Mouse (Mus musculus): ENCODE data around the gene Ehbp1l1. TPM values are rescaled to one million over a fixed set of nuclear protein-coding genes. Genes with fewer than 3 reads are reported as not detected.
A peak's percentile ranks its signal among the peaks of the same experiment; 100 is the strongest.

Ehbp1l1 gene
- polyA plus RNA-seq, 1 experiment from 2014 or later: 43.4 TPM

- no peaks in the 10 kb centered on the region for H3K9me3 ChIP-seq (ENCODE audit: control insufficient read depth, low read length)
- no peak overlapping the region for H3K4me3 ChIP-seq (ENCODE audit: low read depth, low read length)
- H3K36me3 ChIP-seq (ENCODE audit: control insufficient read depth, insufficient read depth, low read length): peaks cover 71% of the 10 kb centered on the region
- H3K4me2 ChIP-seq (ENCODE audit: low read depth, low read length): peak overlapping the region; percentile 1; the same call in 1 of the 2 replicates
- H3K9ac ChIP-seq (ENCODE audit: low read depth, low read length): 0 out of 2 replicates have a peak overlapping the region, but pooled peaks have one; percentile 38
- peak; percentile 78 for DNase-seq (ENCODE audit: low spot score)
- no peaks in the 10 kb centered on the region for H3K27me3 ChIP-seq (replicated peaks; ENCODE audit: control insufficient read depth, insufficient read depth, low read length)
- H3K4me1 ChIP-seq (ENCODE audit: control insufficient read depth, insufficient read depth, low read length): no peaks in the 10 kb centered on the region; the same call in 1 of the 2 replicates
- peak overlapping the region; percentile 72 for H3K27ac ChIP-seq (replicated peaks; ENCODE audit: low read depth, low read length)
- 30% methylated on average over 10 of the region's 10 CpGs for WGBS
- ATAC-seq (ENCODE audit: low read depth): peak; percentile 69
These were observed 21.1 kb downstream of the Ehbp1l1 start for GRCm38 (mm10) chr19:5704801-5705571.

DNA sequence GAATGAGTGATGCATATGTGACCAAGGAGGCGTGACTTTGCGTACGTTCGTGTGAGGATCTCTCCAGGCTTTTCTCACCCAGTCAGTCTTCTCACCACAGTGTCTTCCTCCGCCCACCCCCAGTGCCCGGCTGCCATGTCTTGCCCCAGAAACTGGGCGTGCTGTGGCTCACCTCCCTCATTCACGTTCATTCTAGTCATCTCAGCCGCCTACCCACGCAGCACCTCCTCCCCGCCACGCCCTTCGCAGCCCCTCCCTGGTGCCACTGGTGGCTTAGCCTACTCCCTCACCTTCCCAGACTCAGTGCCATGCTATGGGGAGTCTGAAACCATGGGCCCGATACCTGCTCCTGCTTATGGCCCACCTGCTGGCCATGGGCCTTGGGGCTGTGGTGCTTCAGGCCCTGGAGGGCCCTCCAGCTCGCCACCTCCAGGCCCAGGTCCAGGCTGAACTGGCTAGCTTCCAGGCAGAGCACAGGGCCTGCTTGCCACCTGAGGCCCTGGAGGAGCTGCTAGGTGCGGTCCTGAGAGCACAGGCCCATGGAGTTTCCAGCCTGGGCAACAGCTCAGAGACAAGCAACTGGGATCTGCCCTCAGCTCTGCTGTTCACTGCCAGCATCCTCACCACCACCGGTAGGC lies 21.8 kb downstream of the Ehbp1l1 start, which contains the start of gene Kcnk7:
Gene Kcnk7 (plus strand): TSS at position 205 of the 638 bp plus-strand sequence.
- no peak for ATAC-seq (ENCODE audit: low read depth)
- WGBS: 72% methylated on average over 17 of the region's 17 CpGs
- no peaks in the 10 kb centered on the region; the same call in 1 of the 2 replicates for H3K4me1 ChIP-seq (ENCODE audit: control insufficient read depth, insufficient read depth, low read length)
- H3K4me3 ChIP-seq (ENCODE audit: low read depth, low read length): no peak within 1 kb of the TSS
- no peaks in the 10 kb centered on the region for H3K27me3 ChIP-seq (replicated peaks; ENCODE audit: control insufficient read depth, insufficient read depth, low read length)
- peak within 1 kb of the TSS; percentile 72 for H3K27ac ChIP-seq (replicated peaks; ENCODE audit: low read depth, low read length)
- 0 out of 2 replicates have a peak within 1 kb of the TSS, but pooled peaks have one; percentile 38 for H3K9ac ChIP-seq (ENCODE audit: low read depth, low read length)
- peak within 1 kb of the TSS; percentile 1; the same call in 1 of the 2 replicates for H3K4me2 ChIP-seq (ENCODE audit: low read depth, low read length)
- peaks cover 73% of the 10 kb centered on the region for H3K36me3 ChIP-seq (ENCODE audit: control insufficient read depth, insufficient read depth, low read length)
- no peak for DNase-seq (ENCODE audit: low spot score)
- no peaks in the 10 kb centered on the region for H3K9me3 ChIP-seq (ENCODE audit: control insufficient read depth, low read length)

- DNase-seq (ENCODE audit: low spot score) (peak; percentile 53), ATAC-seq (ENCODE audit: low read depth) (peak; percentile 6; the same call in 1 of the 2 replicates)
- H3K27ac ChIP-seq (replicated peaks; ENCODE audit: low read depth, low read length): no peak overlapping the region
- no peak overlapping the region for H3K4me3 ChIP-seq (ENCODE audit: low read depth, low read length)
- peak overlapping the region; percentile 10; the same call in 1 of the 2 replicates for H3K4me2 ChIP-seq (ENCODE audit: low read depth, low read length)
- no peaks in the 10 kb centered on the region for H3K27me3 ChIP-seq (replicated peaks; ENCODE audit: control insufficient read depth, insufficient read depth, low read length)
- WGBS: 22% methylated on average over 27 of the region's 41 CpGs
- no peak overlapping the region for H3K9ac ChIP-seq (ENCODE audit: low read depth, low read length)
- peaks cover 17% of the 10 kb centered on the region for H3K4me1 ChIP-seq (ENCODE audit: control insufficient read depth, insufficient read depth, low read length)
- H3K36me3 ChIP-seq (ENCODE audit: control insufficient read depth, insufficient read depth, low read length): peaks cover 91% of the 10 kb centered on the region
- no peaks in the 10 kb centered on the region for H3K9me3 ChIP-seq (ENCODE audit: control insufficient read depth, low read length)
These were observed 30.2 kb downstream of the Ehbp1l1 start for GRCm38 (mm10) chr19:5695849-5696462.

GRCm38 (mm10) chr19:5693801-5694200 lies 32.3 kb downstream of the Ehbp1l1 start:
- 85% methylated on average over 6 of the region's 6 CpGs for WGBS
- Histone ChIP-seq H3K9ac (ENCODE audit: low read depth, low read length) (no peak overlapping the region), H3K27ac (replicated peaks; ENCODE audit: low read depth, low read length) (no peak overlapping the region), H3K4me2 (ENCODE audit: low read depth, low read length) (0 out of 2 replicates have a peak overlapping the region, but pooled peaks have one; percentile 96), H3K9me3 (ENCODE audit: control insufficient read depth, low read length) (no peaks in the 10 kb centered on the region), H3K36me3 (ENCODE audit: control insufficient read depth, insufficient read depth, low read length) (peaks cover 74% of the 10 kb centered on the region), H3K4me3 (ENCODE audit: low read depth, low read length) (no peak overlapping the region), H3K4me1 (ENCODE audit: control insufficient read depth, insufficient read depth, low read length) (peaks cover 25% of the 10 kb centered on the region), H3K27me3 (replicated peaks; ENCODE audit: control insufficient read depth, insufficient read depth, low read length) (no peaks in the 10 kb centered on the region)
- no peak for DNase-seq (ENCODE audit: low spot score)
- ATAC-seq (ENCODE audit: low read depth): no peak

GRCm38 (mm10) chr19:5692913-5693396 lies 33.2 kb downstream of the Ehbp1l1 start:
- Histone ChIP-seq H3K4me1 (ENCODE audit: control insufficient read depth, insufficient read depth, low read length) (peaks cover 25% of the 10 kb centered on the region), H3K4me2 (ENCODE audit: low read depth, low read length) (peak overlapping the region; percentile 96), H3K9ac (ENCODE audit: low read depth, low read length) (peak overlapping the region; percentile 90), H3K36me3 (ENCODE audit: control insufficient read depth, insufficient read depth, low read length) (peaks cover 65% of the 10 kb centered on the region), H3K27ac (replicated peaks; ENCODE audit: low read depth, low read length) (peak overlapping the region; percentile 74), H3K27me3 (replicated peaks; ENCODE audit: control insufficient read depth, insufficient read depth, low read length) (no peaks in the 10 kb centered on the region), H3K4me3 (ENCODE audit: low read depth, low read length) (peak overlapping the region; percentile 88), H3K9me3 (ENCODE audit: control insufficient read depth, low read length) (no peaks in the 10 kb centered on the region)
- DNase-seq (ENCODE audit: low spot score) (no peak), ATAC-seq (ENCODE audit: low read depth) (no peak)
- WGBS: 56% methylated on average over 10 of the region's 10 CpGs

- WGBS: 34% methylated on average over 9 of the region's 10 CpGs
- Histone ChIP-seq H3K9ac (ENCODE audit: low read depth, low read length) (peak overlapping the region; percentile 90), H3K4me3 (ENCODE audit: low read depth, low read length) (peak overlapping the region; percentile 88), H3K27ac (replicated peaks; ENCODE audit: low read depth, low read length) (peak overlapping the region; percentile 74), H3K4me1 (ENCODE audit: control insufficient read depth, insufficient read depth, low read length) (peaks cover 25% of the 10 kb centered on the region), H3K9me3 (ENCODE audit: control insufficient read depth, low read length) (no peaks in the 10 kb centered on the region), H3K36me3 (ENCODE audit: control insufficient read depth, insufficient read depth, low read length) (peaks cover 59% of the 10 kb centered on the region), H3K27me3 (replicated peaks; ENCODE audit: control insufficient read depth, insufficient read depth, low read length) (no peaks in the 10 kb centered on the region), H3K4me2 (ENCODE audit: low read depth, low read length) (peak overlapping the region; percentile 96)
- DNase-seq (ENCODE audit: low spot score) (peak; percentile 57), ATAC-seq (ENCODE audit: low read depth) (no peak)
These were observed 33.8 kb downstream of the Ehbp1l1 start for GRCm38 (mm10) chr19:5692086-5692912.

DNA sequence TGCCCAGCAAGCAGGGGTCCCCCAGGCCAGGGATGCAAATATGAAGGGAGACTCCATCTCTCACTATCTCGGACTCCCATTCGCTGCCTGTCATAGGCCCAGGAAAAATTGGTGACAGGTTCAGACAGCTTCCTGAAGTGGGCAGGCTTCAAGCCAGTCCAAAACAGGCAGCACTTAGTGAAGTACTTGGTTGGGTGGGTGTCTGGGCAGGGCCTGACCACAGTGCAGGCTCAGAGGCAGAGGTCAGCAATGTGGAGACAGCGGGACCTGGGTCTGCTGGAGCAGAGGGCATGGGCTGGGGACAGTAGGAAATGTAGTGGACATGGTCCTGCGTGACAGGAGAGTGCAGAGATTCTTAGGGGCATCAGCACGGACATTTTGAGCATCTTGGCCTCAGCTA lies 34.5 kb downstream of the Ehbp1l1 start:
- Histone ChIP-seq H3K9me3 (ENCODE audit: control insufficient read depth, low read length) (no peaks in the 10 kb centered on the region), H3K4me2 (ENCODE audit: low read depth, low read length) (peak overlapping the region; percentile 96), H3K4me3 (ENCODE audit: low read depth, low read length) (peak overlapping the region; percentile 88), H3K27ac (replicated peaks; ENCODE audit: low read depth, low read length) (peak overlapping the region; percentile 74), H3K4me1 (ENCODE audit: control insufficient read depth, insufficient read depth, low read length) (peaks cover 25% of the 10 kb centered on the region), H3K9ac (ENCODE audit: low read depth, low read length) (peak overlapping the region; percentile 90), H3K36me3 (ENCODE audit: control insufficient read depth, insufficient read depth, low read length) (peaks cover 52% of the 10 kb centered on the region), H3K27me3 (replicated peaks; ENCODE audit: control insufficient read depth, insufficient read depth, low read length) (no peaks in the 10 kb centered on the region)
- WGBS: 63% methylated on average over 5 of the region's 5 CpGs
- ATAC-seq (ENCODE audit: low read depth) (no peak), DNase-seq (ENCODE audit: low spot score) (no peak)
